Mouse (Mus musculus) E14TG2a.4 (cell line): ENCODE results near the gene Sorcs1.

Experiments
- CTCF ChIP-seq: conservative IDR thresholded peaks from 2 replicates; pipeline ENCODE4 v1.5.1; 2014; ENCODE audit warnings: low read length
- NANOG ChIP-seq: IDR thresholded peaks from 2 replicates; pipeline ENCODE4 v1.6.1; 2014; ENCODE audit warnings: borderline replicate concordance, low read length, mixed read lengths

GRCm38 (mm10) chr19:50643836-50644235, 34.6 kb downstream of the Sorcs1 start:
- TF ChIP-seq CTCF: no peak
- TF ChIP-seq NANOG: peak; percentile 80; the same call in 1 of the 2 replicates
